Mouse (Mus musculus) spleen, postnatal 36 days (tissue): ENCODE data around the gene Cacna1d.
A peak's percentile ranks its signal among the peaks of the same experiment; 100 is the strongest.

Source experiments
- DNase-seq, 2 experiments: peaks; one replicate each; pipeline ENCODE4 v3.0.0; 2022; ENCODE audit warnings: low spot score in 2 of 2, mixed read lengths in 1 of 2

The Cacna1d gene

DNA sequence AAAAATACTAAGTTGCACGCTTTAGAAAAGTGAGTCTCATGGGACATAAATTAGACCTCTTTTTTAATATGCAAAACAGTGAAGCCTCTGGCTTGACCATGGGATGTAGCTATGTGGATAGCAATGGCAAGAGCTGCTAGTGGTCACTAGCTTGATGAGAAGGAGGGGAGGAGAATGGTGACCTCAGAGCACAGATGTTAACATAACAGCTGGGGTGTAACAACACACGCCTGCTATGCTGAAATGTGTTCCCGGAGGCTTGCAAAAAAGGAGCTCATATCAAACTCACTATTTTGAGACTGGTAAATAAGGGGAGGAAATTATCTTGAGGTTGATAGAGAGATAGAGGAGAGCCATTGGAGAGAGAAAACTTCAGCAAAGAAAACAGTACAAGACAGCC, 32.4 kb downstream of the Cacna1d start:
- no peak for DNase-seq

DNA sequence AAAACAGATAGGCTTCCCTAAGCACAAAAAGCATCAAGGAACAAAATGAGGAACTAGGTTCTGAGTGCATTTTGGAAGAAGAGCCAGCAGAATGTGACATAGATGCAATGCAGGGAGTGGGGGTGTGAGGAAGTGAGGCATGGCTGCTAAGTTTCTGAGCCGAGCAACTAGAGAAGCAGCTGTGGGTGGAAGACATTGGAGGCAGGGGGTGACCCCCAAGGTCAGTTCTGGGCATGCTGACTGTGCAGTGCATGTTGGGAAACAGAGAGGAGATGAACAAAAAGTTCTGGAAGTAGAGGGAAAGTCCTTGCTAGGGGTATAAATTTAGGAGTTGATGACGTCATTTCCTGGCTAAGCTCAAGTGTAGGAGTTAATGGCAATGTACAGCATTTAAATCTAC, 33.4 kb downstream of the Cacna1d start:
- peak; percentile 63 for DNase-seq

DNA sequence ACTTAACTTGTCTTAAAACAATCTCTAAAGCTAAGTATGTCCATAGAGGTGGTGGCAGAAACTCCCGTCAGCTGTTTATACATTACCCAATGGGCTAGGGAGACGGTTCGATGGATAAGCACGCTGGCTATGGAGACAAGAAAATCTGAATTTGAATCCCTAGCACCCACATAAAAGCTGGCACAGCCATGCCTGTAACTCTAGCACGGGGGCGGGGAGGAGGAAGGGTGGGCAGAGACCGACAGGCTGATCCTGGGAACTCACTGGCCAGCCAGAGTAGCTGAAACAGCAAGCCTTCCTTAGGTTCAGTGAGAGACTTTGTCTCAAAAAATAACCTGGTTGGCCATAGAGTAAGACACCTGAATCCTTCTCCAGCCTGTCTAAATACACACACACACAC, 33.8 kb downstream of the Cacna1d start:
- DNase-seq = no peak

DNA sequence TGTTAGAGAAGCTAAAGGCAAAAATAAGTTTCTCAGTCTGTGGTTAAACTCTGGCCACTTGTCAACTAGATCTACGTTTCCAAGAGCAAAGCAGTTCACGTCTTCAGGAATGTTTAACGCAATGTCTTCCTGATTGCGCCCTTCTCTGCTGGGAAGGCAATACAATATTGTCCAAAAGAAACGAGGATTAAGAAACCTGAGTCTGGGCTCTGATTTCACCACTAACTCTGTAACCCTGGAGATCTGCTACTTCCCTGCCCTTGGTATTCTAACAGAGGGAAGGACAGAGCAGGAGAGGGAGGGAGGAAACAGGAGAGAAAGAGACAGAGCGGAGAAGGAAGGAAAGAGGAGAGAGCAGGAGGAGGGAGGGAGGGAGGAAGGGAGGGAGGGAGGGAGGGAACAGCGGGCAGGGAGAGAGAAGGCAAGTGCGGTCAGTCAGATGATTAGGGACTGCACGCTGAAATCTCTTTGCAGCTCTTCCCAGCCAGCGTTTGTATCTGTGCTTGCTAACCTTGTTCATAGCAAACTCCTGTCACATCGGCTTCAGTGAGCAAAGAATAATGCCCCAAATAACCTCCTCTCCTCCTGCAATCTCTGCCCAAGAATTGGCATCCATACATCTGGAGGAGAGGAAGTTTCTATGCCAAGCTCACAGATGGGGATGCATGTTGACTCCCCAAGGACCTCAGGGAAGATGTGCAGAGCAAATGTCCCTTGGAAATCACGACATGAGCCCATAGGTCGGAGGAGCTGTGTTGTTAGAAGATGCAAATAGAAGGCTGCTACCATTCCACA, 35.3 kb downstream of the Cacna1d start:
- DNase-seq = no peak

DNA sequence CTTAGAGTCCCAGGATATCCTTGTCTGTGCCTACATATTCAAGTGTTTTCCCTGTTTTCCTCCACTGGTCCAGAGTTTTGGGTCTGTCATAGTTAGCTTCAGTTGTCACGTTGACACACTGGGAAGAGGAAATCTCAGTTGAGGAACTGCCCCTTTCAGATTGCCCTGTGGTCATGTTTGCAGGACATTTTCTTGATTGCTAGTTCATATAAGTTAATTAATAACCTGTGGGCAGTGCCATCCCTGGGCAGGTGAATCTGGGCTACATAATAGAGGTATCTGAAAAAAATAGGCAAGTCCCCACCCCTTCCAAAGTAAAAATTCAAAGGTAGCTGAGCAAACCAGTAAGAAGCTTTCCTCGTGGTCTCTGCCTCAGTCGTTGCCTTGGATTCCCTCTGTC, 51.3 kb downstream of the Cacna1d start:
- DNase-seq = no peak

DNA sequence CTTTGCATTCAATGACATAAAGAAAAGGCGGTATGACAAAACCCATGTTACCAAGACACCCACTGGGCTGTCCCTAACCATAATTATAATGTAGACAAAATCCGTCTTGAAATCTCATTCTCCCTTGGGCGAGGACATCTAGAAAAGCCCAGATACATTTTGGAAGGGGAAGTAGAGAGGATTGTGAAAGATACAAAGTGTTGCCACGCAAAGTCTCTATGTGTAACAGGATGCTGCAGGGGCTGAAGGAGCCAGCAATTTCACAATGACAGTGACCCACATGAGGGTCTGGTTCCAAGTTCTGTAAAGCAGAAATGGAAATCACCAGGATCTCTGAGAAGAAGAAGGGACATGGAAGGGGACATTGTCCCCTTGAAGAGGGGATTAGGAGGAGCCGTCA, 55.9 kb downstream of the Cacna1d start:
- peak in 1 of 2 experiments; percentile 9 for DNase-seq

DNA sequence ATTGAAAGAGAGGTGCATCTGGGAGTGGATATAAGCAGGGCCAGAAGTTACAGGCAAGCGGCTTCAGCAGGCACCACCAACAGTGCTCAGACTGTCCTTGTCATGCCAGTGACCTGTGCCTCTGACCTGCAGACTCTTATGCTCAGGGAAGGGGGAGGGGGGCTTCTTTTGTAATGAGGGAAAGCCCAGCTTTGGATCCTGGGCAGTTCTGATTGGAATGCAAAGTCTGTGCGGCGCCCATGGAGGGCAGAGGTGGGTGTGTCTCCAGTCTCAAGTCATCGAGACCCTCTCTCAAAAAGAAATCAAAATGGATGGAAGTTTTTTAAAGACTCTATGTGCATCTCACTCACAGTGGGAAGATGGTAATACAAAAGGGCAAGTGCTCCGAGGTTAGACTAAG, 60.8 kb downstream of the Cacna1d start:
- DNase-seq = no peak

DNA sequence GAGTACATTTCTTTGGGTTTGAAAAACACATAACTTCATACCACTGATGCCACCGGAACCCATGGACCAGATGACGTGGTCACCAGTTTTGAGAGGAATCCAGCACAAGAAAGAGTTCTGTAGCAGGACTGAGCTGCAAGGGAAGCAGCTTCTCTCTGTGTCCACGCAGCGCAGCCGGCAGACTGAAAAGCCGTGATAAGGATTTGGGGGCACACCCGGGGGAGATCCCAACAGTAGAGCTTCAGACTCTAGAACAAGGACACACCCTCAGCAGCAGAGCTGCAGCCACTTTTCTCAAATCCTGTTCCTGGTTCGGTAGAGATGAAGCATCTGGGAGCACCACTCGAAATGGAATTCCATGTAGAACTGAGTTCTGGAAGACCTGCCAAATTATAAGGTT, 61.2 kb downstream of the Cacna1d start:
- no peak for DNase-seq

DNA sequence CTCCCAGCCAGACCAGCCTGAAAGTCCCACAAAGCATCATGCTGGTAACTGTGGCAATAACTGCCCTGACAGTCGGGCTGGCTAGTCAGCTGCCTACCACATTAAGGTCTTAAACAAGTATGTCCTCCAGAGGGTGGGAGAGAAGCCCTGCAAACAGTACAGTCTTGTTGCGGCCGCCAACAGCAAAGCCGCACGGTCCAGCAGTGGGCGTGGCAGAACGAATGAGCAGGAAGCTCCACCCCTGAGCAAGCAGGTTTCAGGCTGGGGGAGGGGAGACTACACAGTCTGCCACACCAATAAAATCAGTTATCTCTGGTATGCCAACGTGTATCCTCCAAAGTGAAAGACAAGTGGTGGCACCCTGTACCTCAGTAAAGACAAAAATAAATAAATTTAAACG, 61.6 kb downstream of the Cacna1d start:
- no peak for DNase-seq

DNA sequence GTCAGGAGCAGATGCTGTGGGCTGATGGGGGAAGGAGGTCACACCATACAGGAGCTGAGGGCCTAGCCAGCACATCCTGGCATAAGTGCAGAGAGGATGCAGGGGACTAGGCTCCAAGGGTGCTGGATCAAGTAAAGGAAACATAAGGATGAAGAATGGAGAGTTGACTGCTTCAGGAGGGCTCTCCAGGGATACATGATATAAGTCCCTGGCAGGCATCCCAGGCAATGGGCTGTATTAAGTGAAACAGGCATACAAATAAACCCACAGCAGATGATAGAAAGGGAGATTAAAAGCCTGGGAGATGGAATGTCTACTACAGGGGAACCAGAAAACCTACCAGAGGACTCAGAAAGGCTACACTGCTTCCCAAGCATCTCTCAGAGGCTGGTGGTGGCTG, 62.5 kb downstream of the Cacna1d start:
- DNase-seq = no peak

DNA sequence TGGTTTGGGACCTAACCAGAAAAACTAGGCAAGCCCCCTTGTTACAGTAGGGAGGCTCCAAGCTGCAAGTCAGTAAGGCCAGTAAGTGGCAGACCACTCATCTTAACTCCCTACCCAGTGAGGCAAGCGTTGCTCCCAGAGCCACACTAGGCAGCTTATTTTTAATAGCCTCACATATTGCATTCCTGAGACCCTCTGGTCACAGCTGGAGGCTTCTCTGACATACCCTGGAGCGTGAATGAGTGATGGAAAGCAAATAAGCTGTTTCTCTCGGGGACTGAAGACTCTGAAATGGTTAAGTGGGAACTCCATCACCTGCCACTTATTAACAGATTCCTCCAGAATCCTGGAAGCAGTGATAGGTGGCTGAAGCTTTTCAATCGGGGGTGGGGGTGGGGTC, 65.4 kb downstream of the Cacna1d start:
- DNase-seq = no peak

DNA sequence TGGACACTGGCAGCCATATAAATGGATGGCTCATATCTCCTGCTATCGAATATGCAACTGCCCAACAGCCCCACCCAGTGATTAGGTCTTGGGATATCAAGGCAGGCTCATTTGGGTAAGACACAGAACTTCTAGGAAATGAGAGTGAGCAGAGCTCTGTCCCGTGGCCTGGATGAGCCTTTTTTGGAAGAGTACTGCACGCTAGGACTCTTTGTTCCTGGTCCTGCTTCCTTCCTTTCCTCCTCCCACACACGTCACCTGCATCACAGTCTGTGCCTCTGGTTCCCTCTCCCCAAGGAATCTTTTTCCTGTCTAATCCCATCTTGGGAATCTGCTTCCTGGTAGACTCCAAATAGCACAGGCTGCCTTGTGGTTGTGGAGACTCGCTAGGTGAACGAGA, 66.1 kb downstream of the Cacna1d start:
- no peak for DNase-seq

DNA sequence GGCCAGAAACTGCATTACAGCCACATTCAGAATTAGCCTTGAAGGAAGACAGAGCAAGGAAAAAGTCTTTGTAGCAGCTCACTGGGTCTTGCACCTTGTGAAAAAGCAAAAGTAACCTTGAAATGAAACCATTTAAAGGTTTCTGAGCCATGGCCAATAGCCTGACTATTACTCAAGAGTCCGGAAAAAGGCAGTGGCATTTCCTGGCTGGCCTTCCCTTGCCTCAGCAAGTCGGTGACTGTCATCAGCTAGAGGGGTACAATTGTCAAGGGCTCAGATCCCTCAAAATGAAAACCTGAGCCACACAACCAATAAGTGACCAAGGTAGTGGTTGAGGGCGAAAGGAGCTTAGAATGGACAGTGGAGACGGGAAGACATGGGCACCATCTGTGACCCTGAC, 66.6 kb downstream of the Cacna1d start:
- DNase-seq = no peak

DNA sequence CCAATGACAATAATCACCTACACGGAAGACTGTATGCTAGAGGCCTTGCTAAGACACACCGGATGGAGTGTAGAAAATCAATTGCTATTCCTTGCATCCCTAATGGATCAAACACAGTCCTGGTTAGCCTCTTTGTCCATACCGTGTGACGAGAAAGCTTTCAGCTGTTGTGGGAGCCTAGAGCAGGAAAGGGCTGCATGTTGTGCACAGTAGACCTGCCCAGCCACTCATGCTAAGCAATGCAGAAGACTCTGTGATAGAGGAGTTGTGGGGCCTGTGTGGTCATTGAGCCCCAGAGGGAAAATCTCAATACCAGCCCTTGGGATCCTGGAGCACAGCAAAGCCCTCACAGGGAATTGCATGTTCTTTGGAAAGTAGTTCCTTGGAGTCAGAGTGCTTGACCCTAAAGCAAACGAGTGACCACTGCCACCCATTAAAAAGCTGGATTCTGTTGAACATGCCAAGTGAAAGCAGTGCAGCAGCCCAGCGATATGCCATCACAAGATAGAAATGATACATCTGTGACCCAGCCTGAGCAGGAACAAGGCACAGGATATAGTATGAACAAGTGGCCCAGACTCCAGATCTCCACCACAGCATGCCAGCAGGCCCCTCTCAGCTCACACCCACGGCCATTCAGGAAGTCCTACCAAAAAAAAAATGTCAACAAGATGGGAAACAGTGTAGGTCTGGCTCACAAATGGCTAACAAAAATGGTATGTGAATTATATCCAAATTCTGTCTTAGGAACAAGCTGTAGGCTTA, 68.7 kb downstream of the Cacna1d start:
- no peak for DNase-seq

DNA sequence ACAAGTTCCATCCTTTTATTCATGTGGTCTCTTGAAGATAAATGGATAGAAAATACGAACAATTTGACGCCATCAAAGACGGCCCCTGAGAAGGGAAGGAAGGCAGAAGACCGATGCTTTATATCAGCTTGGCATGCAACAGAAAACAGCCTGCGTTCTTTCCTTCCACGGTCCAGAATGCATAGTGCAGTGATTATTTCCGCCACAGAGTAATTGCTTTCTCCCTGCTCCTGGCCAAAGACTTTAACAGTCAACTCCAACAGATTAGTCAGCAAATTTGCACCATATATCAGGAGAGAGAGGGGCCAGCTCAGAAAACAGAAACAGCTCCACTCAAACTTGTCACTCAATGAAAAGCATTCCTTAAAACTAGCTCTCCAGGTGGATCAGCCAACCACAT, 71.8 kb downstream of the Cacna1d start:
- no peak for DNase-seq

DNA sequence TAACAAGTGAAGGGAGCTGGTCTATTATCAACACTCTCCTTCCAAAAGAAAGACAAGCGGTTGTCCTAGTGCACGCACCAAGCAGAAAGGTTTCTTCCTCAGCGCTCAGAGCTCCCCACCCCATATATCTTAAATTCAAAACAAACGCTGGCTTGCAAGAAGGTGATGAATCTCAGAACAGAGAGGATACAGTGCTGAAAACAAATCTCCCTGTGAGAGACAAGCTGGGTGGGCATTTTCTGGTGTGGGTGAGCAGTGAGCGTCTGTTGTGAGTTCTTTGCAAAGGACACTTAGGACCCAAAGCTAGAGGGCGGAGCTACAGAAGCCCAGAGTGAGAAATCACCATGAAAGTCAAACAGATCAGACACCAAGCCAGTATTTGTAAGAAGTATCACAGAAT, 72.2 kb downstream of the Cacna1d start:
- DNase-seq = no peak

DNA sequence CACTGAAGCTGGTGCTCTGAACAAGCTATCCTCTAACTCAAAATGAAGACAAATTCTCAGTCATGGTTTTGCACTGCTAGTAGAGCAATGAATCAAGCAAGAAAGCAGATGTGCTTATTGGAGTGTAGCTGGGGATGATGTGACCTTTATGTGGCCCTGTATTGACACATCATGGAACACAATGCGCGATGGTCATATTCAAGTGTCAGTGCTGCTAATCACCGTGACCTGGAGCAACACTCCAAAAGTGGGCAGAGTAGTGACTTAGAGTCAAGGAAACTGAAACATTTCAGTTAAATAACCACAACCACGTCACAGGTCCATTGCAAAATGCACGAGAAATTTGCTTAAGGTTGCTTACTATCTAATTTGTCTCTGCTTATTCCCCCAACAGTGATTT, 75.4 kb downstream of the Cacna1d start:
- DNase-seq = no peak

DNA sequence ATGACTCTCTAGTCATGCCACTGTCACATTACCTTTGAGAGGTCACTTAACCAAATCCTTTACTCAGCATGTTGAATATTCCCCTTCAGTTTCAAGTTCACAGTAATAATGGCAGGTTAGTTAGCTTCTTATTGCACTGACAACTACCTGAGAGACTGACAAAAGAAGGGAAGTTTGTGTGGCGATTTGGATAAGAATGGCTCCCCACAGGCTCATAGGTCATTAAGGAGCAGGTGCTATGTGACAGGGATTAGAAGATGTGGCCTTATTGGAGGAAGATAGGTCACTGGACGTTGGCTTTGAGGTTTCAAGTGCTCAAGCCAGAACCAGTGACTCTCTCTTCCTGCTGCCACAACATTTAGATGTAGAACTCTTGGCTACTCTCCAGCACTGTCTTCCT, 77.1 kb downstream of the Cacna1d start:
- no peak for DNase-seq

DNA sequence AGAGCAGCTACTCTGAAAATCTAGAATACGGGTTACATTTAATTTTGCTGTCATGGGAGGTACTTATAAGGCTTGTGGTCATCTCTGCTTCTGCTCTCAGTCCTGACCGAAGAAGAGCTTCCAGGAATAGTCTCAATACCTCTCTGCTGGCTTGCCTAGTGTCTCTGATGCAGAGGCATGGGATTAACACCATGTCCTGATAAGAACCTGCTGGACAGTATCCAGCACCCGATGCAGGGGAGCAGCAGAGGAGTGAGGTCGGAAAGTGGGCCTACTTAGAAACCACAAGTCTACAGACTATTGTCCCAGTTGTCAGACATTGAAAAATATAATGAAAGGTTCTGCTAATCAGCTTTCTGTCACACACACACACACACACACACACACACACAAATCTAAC, 81.9 kb downstream of the Cacna1d start:
- no peak for DNase-seq

DNA sequence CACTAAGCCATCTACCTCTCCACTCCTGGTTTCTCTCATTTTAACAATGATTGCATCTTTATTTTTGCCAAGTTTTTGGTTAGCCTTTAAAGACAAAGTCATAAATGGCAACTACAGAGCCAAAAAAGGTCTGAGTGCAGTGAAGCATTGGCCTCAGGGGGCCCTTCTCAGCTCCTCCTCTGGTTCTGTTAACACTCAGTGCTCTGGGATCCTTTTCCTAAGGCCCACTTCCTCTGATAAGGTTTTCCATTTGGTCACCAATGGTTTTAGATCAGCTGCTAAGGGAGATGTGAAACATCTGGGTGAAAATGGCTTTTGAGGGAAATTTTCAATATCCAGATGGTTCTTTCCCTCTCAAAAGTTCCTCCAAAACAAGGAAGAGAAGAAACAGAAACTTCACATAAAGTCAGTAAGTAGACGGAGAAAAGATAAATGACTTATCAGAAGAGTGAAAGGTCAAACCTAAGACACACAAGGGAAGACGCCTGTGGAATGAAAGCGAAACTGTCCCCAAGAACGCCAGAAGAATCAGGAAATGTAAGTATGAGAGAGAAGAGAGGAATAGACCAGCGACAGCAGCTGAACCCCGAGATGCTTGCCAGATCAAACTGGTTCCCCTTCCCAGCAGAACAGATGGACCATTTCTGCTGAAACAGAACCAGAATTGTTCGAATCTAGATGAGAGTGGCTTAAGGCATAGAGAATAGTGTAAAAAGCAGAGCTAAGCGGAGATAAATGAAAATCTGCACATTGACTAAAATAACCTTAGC, 85.6 kb downstream of the Cacna1d start:
- no peak for DNase-seq

DNA sequence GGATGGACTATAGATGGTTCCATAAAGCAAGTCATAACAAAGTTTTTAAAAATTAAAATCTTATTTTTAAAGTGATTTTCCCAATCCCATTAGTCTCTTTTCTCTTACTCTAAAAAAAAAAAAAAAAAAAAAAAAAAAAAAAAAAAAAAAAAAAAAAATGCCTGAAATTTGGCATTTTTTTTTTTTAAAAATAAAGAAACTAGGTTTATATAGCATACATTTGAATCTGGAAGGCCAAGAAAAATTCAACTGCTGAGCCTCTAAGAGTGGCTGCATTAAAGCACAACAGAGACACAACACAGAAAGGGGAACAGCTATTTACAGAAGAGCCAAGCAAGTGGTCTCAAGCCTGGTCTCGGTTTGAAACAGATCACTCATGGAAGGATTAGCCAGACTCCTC, 112.9 kb downstream of the Cacna1d start:
- DNase-seq = no peak

DNA sequence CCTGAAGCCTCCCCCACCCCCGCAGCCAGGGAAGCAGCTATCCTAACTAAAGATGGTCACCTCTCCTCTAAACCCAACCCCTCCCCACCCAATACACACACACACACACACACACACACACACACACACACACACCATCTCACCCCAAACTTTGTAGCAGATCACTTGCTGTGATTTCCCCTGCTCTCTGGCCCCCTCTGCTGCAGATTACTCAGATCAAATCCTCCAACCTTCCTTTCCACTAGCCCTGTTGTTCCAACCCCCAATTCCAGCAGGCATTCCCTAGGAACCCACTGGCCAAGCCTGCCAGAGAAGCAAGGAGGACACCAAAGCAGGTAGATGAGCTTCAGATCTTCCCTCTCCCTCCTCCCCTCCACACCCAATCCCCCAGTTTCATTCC, 118.4 kb downstream of the Cacna1d start:
- no peak for DNase-seq

DNA sequence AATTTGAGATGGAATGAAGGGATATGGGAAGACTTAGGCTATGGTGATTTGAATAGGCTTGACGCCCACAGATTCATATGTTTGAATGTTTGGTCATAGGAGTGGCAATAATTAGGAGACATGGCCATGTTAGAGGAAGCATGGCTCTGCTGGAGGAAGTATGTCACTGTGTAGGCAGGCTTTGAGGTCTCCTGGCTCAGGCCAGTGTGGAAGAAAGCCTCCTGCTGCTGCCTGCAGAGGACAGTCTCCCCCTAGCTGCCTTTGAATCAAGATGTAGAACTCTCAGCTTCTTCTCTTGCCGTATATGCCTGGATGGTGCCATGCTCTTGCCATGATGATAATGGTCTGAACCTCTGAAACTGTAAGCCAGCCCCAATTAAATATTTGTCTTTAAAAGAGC, 120.2 kb downstream of the Cacna1d start:
- peak in 1 of 2 experiments; percentile 9 for DNase-seq
